Mouse (Mus musculus) embryonic stem cell, embryonic (primary cell): Measurements from ENCODE around the gene Ttc41.

ENCODE experiments used
- CTCF ChIA-PET, 4 experiments: fragments of 300-600 bp in 2 of 4; fragments of 350-600 bp in 2 of 4; sonication (Branson Sonifier 250); formaldehyde crosslinking; loops; one replicate each; lab custom pipeline; 2022; ENCODE audit warnings: inconsistent platforms in 2 of 4; lab: Charles Lee
- POLR2A ChIA-PET, 4 experiments: fragments of 300-600 bp in 2 of 4; fragments of 350-600 bp in 2 of 4; sonication (Branson Sonifier 250); formaldehyde crosslinking; loops; one replicate each; lab custom pipeline; 2022; ENCODE audit warnings: antibody characterized with exemption in 4 of 4, inconsistent platforms in 1 of 4; lab: Charles Lee

Gene Ttc41

DNA sequence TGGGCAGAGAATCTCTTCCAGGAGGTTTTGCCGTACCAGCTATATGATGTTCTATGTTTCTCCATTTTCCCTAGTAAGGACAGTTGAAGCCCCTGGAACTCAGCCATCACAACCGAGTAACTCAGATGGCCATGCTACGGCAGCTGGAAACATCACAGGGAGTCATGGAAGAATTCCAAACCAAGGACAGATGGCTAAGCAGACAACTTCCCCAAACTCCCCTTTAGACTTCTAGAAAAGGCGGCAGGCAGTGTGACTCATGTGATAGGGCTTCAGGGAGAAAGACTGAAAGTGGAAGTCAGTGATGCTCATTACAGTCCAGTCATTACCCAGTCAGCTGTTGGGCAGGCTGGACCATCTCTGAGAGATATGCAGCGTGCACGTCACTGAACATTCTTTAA, 66.6 kb downstream of the Ttc41 start:
- CTCF ChIA-PET = interaction anchor here in 1 of 4 experiments (0.6 to 2.4 kb wide), 3 partner anchors 39 to 285 kb away, joined by 4 to 11 read pairs (median 6); partner anchors contain the start of gene 1700113H08Rik
- POLR2A ChIA-PET = interaction anchor here in 3 of 4 experiments (0.6 to 3.0 kb wide), 24 partner anchors 8 to 750 kb away, joined by 3 to 43 read pairs (median 4); partner anchors contain the start of genes Hsp90b1 (in 2 of the 3), Ttc41 (in 2 of the 3) and Fbxo7 (in 1 of the 3)

GRCm38 (mm10) chr10:86773360-86773759, 67.7 kb downstream of the Ttc41 start:
- POLR2A ChIA-PET = interaction anchor here in 2 of 4 experiments (1.5 to 3.0 kb wide), 4 partner anchors 11 to 68 kb away, joined by 3 to 43 read pairs (median 22); partner anchors contain the start of genes Hsp90b1 (in 1 of the 2) and Ttc41 (in 1 of the 2)

GRCm38 (mm10) chr10:86776281-86776680, 70.7 kb downstream of the Ttc41 start:
- ChIA-PET CTCF (no interaction called here), POLR2A (interaction anchor here in 2 of 4 experiments (0.9 to 1.4 kb wide), 4 partner anchors 9 to 71 kb away, joined by 3 to 6 read pairs (median 5); partner anchors contain the start of genes Hsp90b1 (in 1 of the 2) and Ttc41 (in 1 of the 2))

More at GRCm38 (mm10) chr10:86773360-86773759, 67.7 kb downstream of the Ttc41 start:
- CTCF ChIA-PET = interaction anchor here in 1 of 4 experiments (2.4 kb wide), 1 partner anchor 40 kb away, joined by 6 read pairs; no protein-coding TSS in a partner anchor

GRCm38 (mm10) chr10:86777614-86778319, 72.2 kb downstream of the Ttc41 start:
- CTCF ChIA-PET = interaction anchor here in 2 of 4 experiments (0.6 to 1.5 kb wide), 2 partner anchors 23 to 47 kb away, joined by 3 to 4 read pairs; no protein-coding TSS in a partner anchor
- POLR2A ChIA-PET = interaction anchor here (0.6 to 4.5 kb wide), 44 partner anchors 8 to 1601 kb away, joined by 3 to 74 read pairs (median 9); partner anchors contain the start of genes Hsp90b1 (in 4 of the 4), Ttc41 (in 4 of the 4), Gm49358 (in 2 of the 4) and Timp3 (in 1 of the 4)

- CTCF ChIA-PET = interaction anchor here in 3 of 4 experiments (0.6 to 1.5 kb wide), 6 partner anchors 16 to 51 kb away, joined by 3 to 7 read pairs (median 4); no protein-coding TSS in a partner anchor
- POLR2A ChIA-PET = interaction anchor here (0.6 to 4.5 kb wide), 79 partner anchors 9 to 1781 kb away, joined by 3 to 74 read pairs (median 5); partner anchors contain the start of genes Hsp90b1 (in 4 of the 4), Ttc41 (in 4 of the 4), Gm49358 (in 2 of the 4) and Fbxo7 (in 1 of the 4)
Observed at GRCm38 (mm10) chr10:86778398-86779116, 72.9 kb downstream of the Ttc41 start, which contains the start of gene Nt5dc3. Nt5dc3 (plus strand) TSS chr10:86779005.

DNA sequence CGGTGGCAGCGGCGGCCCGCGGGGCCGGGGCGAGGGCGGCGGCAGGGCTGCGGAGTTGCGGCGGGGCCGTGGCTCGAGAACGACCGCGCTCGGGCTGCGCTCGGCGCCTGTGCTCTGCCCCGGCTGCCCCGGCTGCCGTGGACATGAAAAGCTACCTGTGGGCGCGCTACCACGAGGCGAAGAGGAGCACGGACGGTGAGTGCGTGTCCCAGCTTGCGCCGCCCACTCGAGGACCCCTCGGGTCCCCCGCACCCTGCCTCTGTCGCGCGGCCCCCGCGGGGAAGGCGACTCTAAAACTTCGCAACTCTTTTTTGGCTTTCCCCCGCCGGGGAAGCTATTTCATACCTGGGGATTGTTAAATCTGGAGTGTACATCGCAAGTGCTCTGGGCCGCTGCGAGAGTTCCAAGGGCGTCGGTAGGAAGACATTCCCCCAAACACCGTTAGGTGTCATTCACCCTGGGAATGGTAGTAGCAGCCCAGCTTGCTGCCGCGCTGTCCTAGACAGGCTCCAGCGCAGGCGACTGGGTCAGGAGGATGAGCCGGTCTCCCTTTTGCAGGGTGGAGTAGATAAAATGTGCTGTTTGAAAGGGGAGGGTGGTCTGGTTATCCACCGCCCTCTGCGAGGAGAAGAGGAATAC, 73.6 kb downstream of the Ttc41 start:
- ChIA-PET POLR2A (interaction anchor here (0.6 to 4.5 kb wide), 70 partner anchors 8 to 1780 kb away, joined by 3 to 74 read pairs (median 6); partner anchors contain the start of genes Hsp90b1 (in 3 of the 4), Ttc41 (in 3 of the 4), Gm49358 (in 2 of the 4) and Fbxo7 (in 1 of the 4)), CTCF (interaction anchor here in 3 of 4 experiments (0.6 to 1.5 kb wide), 8 partner anchors 10 to 493 kb away, joined by 3 to 7 read pairs (median 4); no protein-coding TSS in a partner anchor)

DNA sequence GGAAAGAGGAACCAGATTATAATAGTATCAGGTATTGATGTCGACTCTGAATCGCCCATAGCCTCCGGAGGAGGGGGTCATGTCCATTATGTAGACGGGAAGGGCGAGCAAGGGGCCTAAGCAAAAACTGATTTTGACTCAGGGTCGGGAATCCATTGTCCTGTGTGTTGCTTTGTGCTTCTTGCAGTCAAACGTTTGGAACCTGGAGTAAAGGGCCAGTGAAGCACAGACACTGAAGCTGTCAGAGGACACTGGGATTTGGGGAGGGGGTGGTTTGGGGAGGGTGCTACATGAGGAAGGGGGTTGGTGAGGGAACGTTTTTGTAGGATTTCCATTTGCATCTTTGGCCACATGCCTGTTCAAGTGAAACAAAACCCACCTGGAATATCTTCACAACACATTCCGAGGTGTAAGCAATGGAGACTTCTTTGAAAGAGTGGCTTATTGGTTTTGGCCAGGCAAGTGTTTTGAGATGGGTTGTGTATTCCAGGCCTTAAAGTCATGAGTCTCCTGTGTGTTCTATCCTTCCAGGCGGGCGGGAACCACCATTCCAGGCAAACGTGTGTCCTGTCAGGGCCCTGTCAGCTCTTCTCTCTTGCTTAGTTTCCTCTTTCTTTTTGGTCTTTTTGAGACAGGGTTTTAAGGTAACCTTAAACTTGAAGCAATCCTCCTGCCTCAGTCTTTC, 74.3 kb downstream of the Ttc41 start:
- ChIA-PET POLR2A (interaction anchor here (0.7 to 4.5 kb wide), 33 partner anchors 8 to 81 kb away, joined by 3 to 74 read pairs (median 12); partner anchors contain the start of genes Hsp90b1 (in 3 of the 4), Ttc41 (in 3 of the 4) and Gm49358 (in 2 of the 4)), CTCF (interaction anchor here in 2 of 4 experiments (0.6 kb wide), 2 partner anchors 10 to 494 kb away, joined by 3 to 4 read pairs; no protein-coding TSS in a partner anchor)

DNA sequence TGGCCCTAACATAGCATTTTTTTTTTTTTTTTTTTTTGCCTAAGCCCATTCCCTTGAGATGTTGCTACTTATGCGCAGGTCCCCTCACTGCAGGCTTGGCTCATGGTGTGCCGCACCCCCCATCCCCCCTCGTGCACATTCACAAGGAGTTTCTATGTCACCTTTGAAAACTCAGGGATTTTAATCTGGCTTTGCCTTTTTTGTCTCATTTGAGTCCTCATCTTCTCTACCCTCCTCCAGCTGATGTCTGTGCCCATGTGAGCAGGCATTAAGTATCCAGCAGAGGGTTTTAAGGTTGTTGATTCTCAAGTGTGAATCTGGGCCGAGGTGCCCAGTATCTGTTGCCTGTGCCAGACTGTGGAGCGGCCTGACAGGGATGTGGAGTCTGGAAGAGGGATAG, 76.0 kb downstream of the Ttc41 start:
- POLR2A ChIA-PET = interaction anchor here in 3 of 4 experiments (0.7 to 5.9 kb wide), 7 partner anchors 10 to 50 kb away, joined by 3 to 51 read pairs (median 11); partner anchors contain the start of gene Gm49358 (in 1 of the 3)
- CTCF ChIA-PET = interaction anchor here in 1 of 4 experiments (0.8 kb wide), 1 partner anchor 10 kb away, joined by 13 read pairs; no protein-coding TSS in a partner anchor

DNA sequence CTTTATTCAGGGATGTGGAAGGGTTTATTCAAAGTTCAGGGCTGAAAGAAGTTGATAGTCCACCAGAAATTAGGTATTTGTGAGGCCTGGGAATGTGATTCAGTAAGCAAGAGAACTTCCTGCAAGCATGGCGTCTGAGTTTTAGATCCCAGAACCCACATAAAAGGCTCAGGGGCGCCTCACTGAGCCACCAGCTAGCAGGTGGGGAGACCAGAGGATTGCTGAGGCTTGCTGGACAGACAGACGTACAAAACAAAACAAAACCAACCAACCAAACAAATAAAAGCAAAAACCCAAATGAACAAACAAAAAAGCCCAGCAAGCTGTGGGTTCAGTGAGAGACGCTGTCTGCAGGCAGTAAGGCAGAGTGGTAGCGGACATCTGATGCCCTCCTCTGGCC, 77.0 kb downstream of the Ttc41 start:
- CTCF ChIA-PET = interaction anchor here in 1 of 4 experiments (0.5 kb wide), 1 partner anchor 325 kb away, joined by 4 read pairs; no protein-coding TSS in a partner anchor
- POLR2A ChIA-PET = interaction anchor here in 2 of 4 experiments (0.8 to 5.9 kb wide), 11 partner anchors 9 to 78 kb away, joined by 3 to 51 read pairs (median 6); partner anchors contain the start of genes Gm49358 (in 1 of the 2), Hsp90b1 (in 1 of the 2) and Ttc41 (in 1 of the 2)

- POLR2A ChIA-PET = interaction anchor here in 3 of 4 experiments (0.7 to 5.9 kb wide), 22 partner anchors 8 to 82 kb away, joined by 3 to 51 read pairs (median 6); partner anchors contain the start of genes Gm49358 (in 1 of the 3), Hsp90b1 (in 1 of the 3) and Ttc41 (in 1 of the 3)
Observed at GRCm38 (mm10) chr10:86783561-86783960, 78.0 kb downstream of the Ttc41 start.

GRCm38 (mm10) chr10:86784126-86784675, 78.6 kb downstream of the Ttc41 start:
- POLR2A ChIA-PET = interaction anchor here in 3 of 4 experiments (0.7 to 5.9 kb wide), 25 partner anchors 10 to 267 kb away, joined by 3 to 51 read pairs (median 6); partner anchors contain the start of genes Gm49358 (in 1 of the 3), Hsp90b1 (in 1 of the 3) and Ttc41 (in 1 of the 3)

More at GRCm38 (mm10) chr10:86783561-86783960, 78.0 kb downstream of the Ttc41 start:
- CTCF ChIA-PET = interaction anchor here in 1 of 4 experiments (0.8 kb wide), 1 partner anchor 40 kb away, joined by 3 read pairs; no protein-coding TSS in a partner anchor

GRCm38 (mm10) chr10:86785396-86785795, 79.8 kb downstream of the Ttc41 start:
- POLR2A ChIA-PET = interaction anchor here (0.5 to 5.9 kb wide), 27 partner anchors 8 to 831 kb away, joined by 3 to 51 read pairs (median 4); partner anchors contain the start of genes Gm49358 (in 1 of the 4), Hsp90b1 (in 1 of the 4) and Ttc41 (in 1 of the 4)
- CTCF ChIA-PET = interaction anchor here (0.6 to 1.5 kb wide), 4 partner anchors 54 to 475 kb away, joined by 3 to 4 read pairs (median 3); no protein-coding TSS in a partner anchor

More at GRCm38 (mm10) chr10:86784126-86784675, 78.6 kb downstream of the Ttc41 start:
- CTCF ChIA-PET = interaction anchor here (0.6 to 1.5 kb wide), 4 partner anchors 40 to 54 kb away, joined by 3 to 7 read pairs (median 4); no protein-coding TSS in a partner anchor

- CTCF ChIA-PET = interaction anchor here in 1 of 4 experiments (0.7 kb wide), 1 partner anchor 55 kb away, joined by 3 read pairs; no protein-coding TSS in a partner anchor
- POLR2A ChIA-PET = interaction anchor here in 3 of 4 experiments (0.8 to 5.9 kb wide), 17 partner anchors 8 to 80 kb away, joined by 3 to 51 read pairs (median 5); partner anchors contain the start of genes Gm49358 (in 1 of the 3), Hsp90b1 (in 1 of the 3) and Ttc41 (in 1 of the 3)
Observed at GRCm38 (mm10) chr10:86786083-86786482, 80.5 kb downstream of the Ttc41 start.

- POLR2A ChIA-PET = interaction anchor here in 3 of 4 experiments (0.7 to 5.6 kb wide), 5 partner anchors 9 to 22 kb away, joined by 3 to 53 read pairs (median 7); partner anchors contain the start of gene Nt5dc3 (in 3 of the 3)
- CTCF ChIA-PET = no interaction called here
Observed at GRCm38 (mm10) chr10:86788193-86788592, 82.6 kb downstream of the Ttc41 start.
